Mouse (Mus musculus): ENCODE measurements around the gene Trabd.

DNA sequence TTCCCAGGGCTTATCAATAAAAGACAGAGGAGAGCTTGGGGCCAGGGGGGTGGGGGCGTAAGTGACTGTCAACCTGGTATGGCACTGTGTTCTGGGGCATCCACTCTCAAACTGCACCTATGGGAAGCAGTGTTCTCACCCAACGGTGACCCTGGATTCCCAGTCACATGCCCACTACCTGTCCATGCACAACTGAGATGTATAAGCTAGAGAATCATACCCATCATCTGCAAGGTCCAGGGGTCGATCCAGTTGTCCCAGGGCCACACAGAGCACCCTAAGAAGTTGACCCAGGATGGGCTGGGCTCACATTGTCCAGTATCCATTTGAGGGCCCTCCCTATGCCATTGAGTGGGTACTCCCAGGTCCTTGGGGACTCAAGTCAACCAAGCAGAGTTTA, 49.4 kb downstream of the Trabd start:
- TF ChIP-seq CTCF (IDR thresholded peaks at IDR 0.05) (no peak), EP300 (IDR thresholded peaks at IDR 0.05; ENCODE audit: insufficient read depth, low read depth, low read length) (no peak), POLR2A (IDR thresholded peaks at IDR 0.05; ENCODE audit: insufficient read depth, low read depth, low read length) (no peak)

All from heart, adult 2 months (tissue).